Mouse (Mus musculus): ENCODE data around the gene Ttc16.

DNA sequence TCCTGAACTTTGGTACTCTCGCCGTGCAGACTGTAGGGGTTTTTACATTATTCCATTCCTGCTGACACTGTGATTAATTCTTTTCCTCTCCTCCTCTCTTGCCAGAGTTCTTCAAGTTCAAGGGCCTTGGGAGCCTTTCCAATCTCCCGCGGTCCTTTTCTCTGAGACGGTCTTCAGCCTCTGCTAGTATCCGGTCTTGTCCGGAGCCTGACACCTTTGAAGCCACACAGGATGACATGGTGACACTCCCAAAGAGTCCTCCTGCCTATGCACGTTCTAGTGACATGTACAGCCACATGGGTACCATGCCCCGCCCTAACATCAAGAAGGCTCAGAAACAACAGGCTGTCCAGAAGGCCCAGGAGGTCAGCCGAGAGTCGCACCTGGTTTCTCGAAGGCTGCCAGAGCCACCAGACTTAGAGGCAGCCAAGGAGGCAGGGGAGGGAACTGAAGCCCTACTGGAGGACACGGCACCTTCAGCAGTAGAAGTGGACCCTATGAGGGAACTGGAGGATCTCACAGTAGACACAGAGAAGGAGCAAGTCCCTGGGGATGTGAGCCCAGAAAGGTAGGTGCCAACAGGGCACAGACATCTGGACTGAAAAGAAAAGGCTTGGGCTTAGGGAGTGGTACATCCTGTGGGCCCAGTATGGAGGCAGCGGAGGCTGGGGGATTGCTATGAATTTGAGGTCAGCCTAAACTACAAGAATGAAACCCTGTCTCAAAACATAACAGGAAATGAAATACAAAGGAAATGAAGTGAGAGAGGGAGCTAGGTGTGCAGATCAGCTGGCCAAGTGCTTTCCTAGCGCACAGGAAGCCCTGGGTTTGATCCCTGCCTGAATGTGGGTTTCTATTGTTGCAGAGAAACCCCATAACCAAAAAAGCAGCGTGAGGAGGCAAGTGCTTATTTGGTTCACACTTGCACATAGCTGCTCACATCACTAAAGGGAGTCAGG, 50.3 kb downstream of the Ttc16 start:
- TF ChIP-seq MAFK (IDR thresholded peaks at IDR 0.05; ENCODE audit: insufficient read depth, low read depth, low read length) (no peak), ZNF384 (IDR thresholded peaks at IDR 0.05; ENCODE audit: low read depth, low read length) (no peak)

Data from ES-E14 (cell line).